Mouse (Mus musculus): ENCODE measurements around the gene Echdc2.
A peak's percentile ranks its signal among the peaks of the same experiment; 100 is the strongest.
"Not testable (repeated sequence)": the region's sequence is repeated elsewhere in the genome, so short reads cannot be mapped to it uniquely, and the experiment has no call there.

The Echdc2 gene

GRCm38 (mm10) chr4:108165152-108165895, at the start of gene Echdc2:
TSS of gene Echdc2 (plus strand) at chr4:108165437.
- peak; percentile 49 for DNase-seq

GRCm38 (mm10) chr4:108116466-108116865, 48.8 kb upstream of the Echdc2 start:
- no peak for DNase-seq

GRCm38 (mm10) chr4:108117488-108117887, 47.7 kb upstream of the Echdc2 start:
- no peak for DNase-seq

- DNase-seq = peak; percentile 87
These were observed 47.0 kb upstream of the Echdc2 start for GRCm38 (mm10) chr4:108117924-108118876.

GRCm38 (mm10) chr4:108124104-108124503, 41.1 kb upstream of the Echdc2 start:
- DNase-seq = no peak

GRCm38 (mm10) chr4:108126260-108126659, 39.0 kb upstream of the Echdc2 start:
- no peak for DNase-seq

GRCm38 (mm10) chr4:108127516-108127915, 37.7 kb upstream of the Echdc2 start:
- DNase-seq = no peak

GRCm38 (mm10) chr4:108128339-108128738, 36.9 kb upstream of the Echdc2 start:
- DNase-seq = no peak

- no peak for DNase-seq
These were observed 34.8 kb upstream of the Echdc2 start for GRCm38 (mm10) chr4:108130452-108130851.

GRCm38 (mm10) chr4:108136938-108137337, 28.3 kb upstream of the Echdc2 start:
- DNase-seq = no peak

GRCm38 (mm10) chr4:108143178-108143577, 22.1 kb upstream of the Echdc2 start:
- not testable (repeated sequence) for DNase-seq

GRCm38 (mm10) chr4:108143778-108144177, 21.5 kb upstream of the Echdc2 start:
- peak; percentile 60 for DNase-seq

GRCm38 (mm10) chr4:108144880-108145279, 20.4 kb upstream of the Echdc2 start, which contains the start of gene Scp2:
TSS of gene Scp2 (minus strand) at chr4:108144998.
- DNase-seq = peak; percentile 30

- not testable (repeated sequence) for DNase-seq
These were observed 19.7 kb upstream of the Echdc2 start for GRCm38 (mm10) chr4:108145554-108145953.

- peak; percentile 45 for DNase-seq
These were observed 10.1 kb upstream of the Echdc2 start for GRCm38 (mm10) chr4:108155141-108155540.

GRCm38 (mm10) chr4:108161936-108162335, 3.3 kb upstream of the Echdc2 start:
- DNase-seq = peak; percentile 54

- no peak for DNase-seq
These were observed 1.9 kb upstream of the Echdc2 start for GRCm38 (mm10) chr4:108163291-108163690.

- DNase-seq = no peak
These were observed 1.6 kb downstream of the Echdc2 start for GRCm38 (mm10) chr4:108166874-108167273.

- no peak for DNase-seq
These were observed 2.8 kb downstream of the Echdc2 start for GRCm38 (mm10) chr4:108168056-108168455.

GRCm38 (mm10) chr4:108182278-108182677, 17.0 kb downstream of the Echdc2 start:
- no peak for DNase-seq

- no peak for DNase-seq
These were observed 27.6 kb downstream of the Echdc2 start for GRCm38 (mm10) chr4:108192821-108193323.

- no peak for DNase-seq
These were observed 31.1 kb downstream of the Echdc2 start for GRCm38 (mm10) chr4:108196277-108196855.

- DNase-seq = no peak
These were observed 34.0 kb downstream of the Echdc2 start for GRCm38 (mm10) chr4:108199236-108199635.
